Mouse (Mus musculus) limb, embryonic 15.5 days (tissue): ENCODE data around the gene Fry. TPM values are rescaled to one million over a fixed set of nuclear protein-coding genes. Genes with fewer than 3 reads are reported as not detected.

Source experiments
- ATAC-seq: fragments of 200-750 bp; cut with Nextera tagmentation; 2 replicates; pipeline ENCODE4 v1.8.0; 2017; ENCODE audit warnings: low read depth, moderate TSS enrichment; ENCODE audit not compliant: insufficient number of reproducible peaks, low FRiP score, low TSS enrichment
- H3K27ac ChIP-seq: fragments of 300-500 bp; sonication (generic); 2 replicates; pipeline ENCODE4 v1.5.1; 2015; ENCODE audit warnings: moderate library complexity, mild to moderate bottlenecking, inconsistent platforms
- H3K27me3 ChIP-seq: fragments of 300-500 bp; sonication (generic); 2 replicates; pipeline ENCODE4 v1.6.1; 2015; ENCODE audit warnings: inconsistent platforms
- H3K36me3 ChIP-seq: fragments of 300-500 bp; sonication (generic); 2 replicates; pipeline ENCODE4 v1.6.1; 2015; ENCODE audit warnings: inconsistent platforms
- H3K4me1 ChIP-seq: fragments of 300-500 bp; sonication (generic); 2 replicates; pipeline ENCODE4 v1.6.1; 2015; ENCODE audit warnings: inconsistent platforms
- H3K4me2 ChIP-seq: fragments of 300-500 bp; sonication (generic); 2 replicates; pipeline ENCODE4 v1.6.1; 2015; ENCODE audit warnings: mild to moderate bottlenecking, inconsistent platforms
- H3K4me3 ChIP-seq: fragments of 300-500 bp; sonication (generic); 2 replicates; pipeline ENCODE4 v1.5.1; 2015; ENCODE audit warnings: mild to moderate bottlenecking, inconsistent platforms
- H3K9ac ChIP-seq: fragments of 300-500 bp; sonication (generic); 2 replicates; pipeline ENCODE4 v1.6.1; 2015; ENCODE audit warnings: inconsistent platforms
- H3K9me3 ChIP-seq: fragments of 300-500 bp; sonication (generic); 2 replicates; pipeline ENCODE4 v1.6.1; 2016; ENCODE audit warnings: inconsistent platforms
- WGBS: fragments of 180-500 bp; shearing (Covaris S2); methylation state at CpG from one replicate; pipeline ENCODE4 v1.1.7; 2015; 5-methylcytosine and 5-hydroxymethylcytosine counted together
- polyA plus RNA-seq: library from polyadenylated mRNA; unstranded; fragments of >200 nt; fragmentation: Nextera tagmentation; extraction: Ambion mirVana; gene quantifications from 2 replicates; pipeline ENCODE4 v1.2.1, GENCODE M21; 2015

Gene Fry
- polyA plus RNA-seq, 1 experiment from 2014 or later = 9.5 TPM

- Histone ChIP-seq H3K4me1 (no peaks in the 10 kb centered on the region), H3K4me2 (no peak overlapping the region), H3K36me3 (0 out of 2 replicates have a peak, but pooled peaks cover 7% of the 10 kb centered on the region), H3K9me3 (no peaks in the 10 kb centered on the region), H3K9ac (no peak overlapping the region), H3K27me3 (no peaks in the 10 kb centered on the region), H3K27ac (no peak overlapping the region), H3K4me3 (no peak overlapping the region)
- ATAC-seq = no peak
- 62% methylated on average over 4 of the region's 4 CpGs for WGBS
Observed at GRCm38 (mm10) chr5:150346378-150346777, 227.9 kb downstream of the Fry start.

GRCm38 (mm10) chr5:150347845-150348244 lies 229.4 kb downstream of the Fry start:
- no peaks in the 10 kb centered on the region for H3K27me3 ChIP-seq
- H3K4me2 ChIP-seq = no peak overlapping the region
- no peak for ATAC-seq
- no peaks in the 10 kb centered on the region for H3K9me3 ChIP-seq
- H3K27ac ChIP-seq = no peak overlapping the region
- H3K4me1 ChIP-seq = no peaks in the 10 kb centered on the region
- H3K36me3 ChIP-seq = 0 out of 2 replicates have a peak, but pooled peaks cover 7% of the 10 kb centered on the region
- H3K9ac ChIP-seq = no peak overlapping the region
- no peak overlapping the region for H3K4me3 ChIP-seq
- 89% methylated on average over 2 of the region's 2 CpGs for WGBS

GRCm38 (mm10) chr5:150348302-150348701 lies 229.9 kb downstream of the Fry start:
- H3K4me3 ChIP-seq = no peak overlapping the region
- no peaks in the 10 kb centered on the region for H3K4me1 ChIP-seq
- no peak overlapping the region for H3K9ac ChIP-seq
- 0 out of 2 replicates have a peak, but pooled peaks cover 7% of the 10 kb centered on the region for H3K36me3 ChIP-seq
- WGBS = 90% methylated on average over 1 of the region's 1 CpGs
- H3K27ac ChIP-seq = no peak overlapping the region
- H3K9me3 ChIP-seq = no peaks in the 10 kb centered on the region
- no peak overlapping the region for H3K4me2 ChIP-seq
- ATAC-seq = no peak
- H3K27me3 ChIP-seq = no peaks in the 10 kb centered on the region

- no peak for ATAC-seq
- no peaks in the 10 kb centered on the region for H3K9me3 ChIP-seq
- WGBS = 72% methylated on average over 2 of the region's 2 CpGs
Observed at GRCm38 (mm10) chr5:150351191-150351590, 232.7 kb downstream of the Fry start.

GRCm38 (mm10) chr5:150358671-150359070 lies 240.2 kb downstream of the Fry start:
- 83% methylated on average over 14 of the region's 14 CpGs for WGBS

More at GRCm38 (mm10) chr5:150351191-150351590, 232.7 kb downstream of the Fry start:
- no peak overlapping the region for H3K4me2 ChIP-seq
- no peaks in the 10 kb centered on the region for H3K27me3 ChIP-seq
- no peak overlapping the region for H3K4me3 ChIP-seq
- no peak overlapping the region for H3K27ac ChIP-seq
- 0 out of 2 replicates have a peak, but pooled peaks cover 4% of the 10 kb centered on the region for H3K36me3 ChIP-seq
- H3K4me1 ChIP-seq = no peaks in the 10 kb centered on the region
- no peak overlapping the region for H3K9ac ChIP-seq

DNA sequence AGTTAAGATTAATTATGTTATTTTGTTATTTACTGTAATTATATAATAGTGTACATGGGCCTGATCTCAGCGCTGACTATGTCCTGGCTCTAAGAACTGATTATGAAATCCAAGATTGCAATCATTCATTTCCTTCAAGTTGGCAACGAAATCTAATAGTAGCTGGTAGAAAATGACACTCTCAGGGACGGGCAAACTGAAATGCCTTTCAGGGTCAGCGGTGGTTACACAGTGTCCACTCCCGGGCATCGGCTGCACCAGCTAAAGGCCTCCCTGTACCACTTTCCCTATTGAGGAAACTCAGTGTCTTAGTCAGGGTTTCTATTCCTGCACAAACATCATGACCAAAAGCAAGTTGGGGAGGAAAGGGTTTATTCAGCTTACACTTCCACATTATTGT lies 243.8 kb downstream of the Fry start:
- WGBS = 83% methylated on average over 6 of the region's 6 CpGs
- H3K36me3 ChIP-seq = 0 out of 2 replicates have a peak, but pooled peaks cover 9% of the 10 kb centered on the region
- no peaks in the 10 kb centered on the region for H3K27me3 ChIP-seq
- no peaks in the 10 kb centered on the region for H3K9me3 ChIP-seq
- no peak overlapping the region for H3K9ac ChIP-seq
- H3K4me1 ChIP-seq = no peaks in the 10 kb centered on the region
- ATAC-seq = no peak
- H3K4me3 ChIP-seq = no peak overlapping the region
- H3K27ac ChIP-seq = no peak overlapping the region
- no peak overlapping the region for H3K4me2 ChIP-seq

More at GRCm38 (mm10) chr5:150358671-150359070, 240.2 kb downstream of the Fry start:
- Histone ChIP-seq H3K9me3 (no peaks in the 10 kb centered on the region), H3K27ac (no peak overlapping the region), H3K4me1 (no peaks in the 10 kb centered on the region), H3K4me2 (no peak overlapping the region), H3K4me3 (no peak overlapping the region), H3K9ac (no peak overlapping the region), H3K27me3 (no peaks in the 10 kb centered on the region), H3K36me3 (0 out of 2 replicates have a peak, but pooled peaks cover 9% of the 10 kb centered on the region)
- no peak for ATAC-seq

DNA sequence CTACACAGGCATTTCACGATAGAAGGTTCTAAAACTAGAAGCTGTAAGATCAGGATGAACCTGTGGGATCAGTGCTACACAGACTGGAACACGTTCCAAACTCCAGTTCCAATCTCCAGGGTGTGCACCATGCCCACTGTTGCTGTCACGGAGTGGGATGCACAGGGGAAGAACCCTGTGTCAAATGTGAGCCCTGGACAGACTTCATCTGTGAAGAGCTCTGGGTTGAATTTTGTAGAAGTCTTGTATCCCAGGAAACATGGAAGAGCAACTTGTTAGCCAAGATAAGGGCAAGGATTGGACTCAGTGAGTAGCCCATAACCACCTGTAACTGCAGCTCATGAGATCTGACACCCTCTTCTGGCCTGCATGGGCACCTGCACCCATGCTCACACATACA lies 246.2 kb downstream of the Fry start:
- H3K27me3 ChIP-seq = no peaks in the 10 kb centered on the region
- no peak overlapping the region for H3K4me3 ChIP-seq
- no peak overlapping the region for H3K9ac ChIP-seq
- no peak overlapping the region for H3K4me2 ChIP-seq
- peaks cover 7% of the 10 kb centered on the region; the same call in 1 of the 2 replicates for H3K36me3 ChIP-seq
- H3K4me1 ChIP-seq = no peaks in the 10 kb centered on the region
- H3K9me3 ChIP-seq = no peaks in the 10 kb centered on the region
- no peak overlapping the region for H3K27ac ChIP-seq
- WGBS = 86% methylated on average over 3 of the region's 3 CpGs
- ATAC-seq = no peak

GRCm38 (mm10) chr5:150367027-150367426 lies 248.6 kb downstream of the Fry start:
- Histone ChIP-seq H3K9me3 (no peaks in the 10 kb centered on the region), H3K9ac (no peak overlapping the region), H3K4me2 (no peak overlapping the region), H3K36me3 (peaks cover 2% of the 10 kb centered on the region; the same call in 1 of the 2 replicates), H3K4me1 (no peaks in the 10 kb centered on the region), H3K4me3 (no peak overlapping the region), H3K27ac (no peak overlapping the region), H3K27me3 (no peaks in the 10 kb centered on the region)
- WGBS = 89% methylated on average over 4 of the region's 4 CpGs
- no peak for ATAC-seq

DNA sequence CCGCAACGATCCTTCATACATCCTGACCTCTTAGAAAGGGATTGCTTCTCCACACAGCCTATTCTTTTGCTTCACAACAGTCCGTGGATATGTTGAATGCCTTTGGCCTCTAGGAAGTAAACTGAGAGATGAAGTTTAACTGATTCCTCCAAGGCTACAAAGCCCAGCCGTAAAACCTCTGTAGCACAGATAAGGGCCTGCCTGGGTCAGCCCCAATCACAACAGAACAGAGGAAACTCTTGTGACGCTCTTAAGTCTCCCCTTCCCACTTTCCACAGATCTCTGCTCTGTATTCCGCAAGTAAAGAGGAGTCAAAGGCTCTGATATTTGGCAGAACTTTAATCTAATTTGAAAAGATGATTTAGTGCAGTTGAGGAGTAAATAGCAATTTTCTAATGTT lies 251.8 kb downstream of the Fry start:
- Histone ChIP-seq H3K9ac (no peak overlapping the region), H3K27me3 (no peaks in the 10 kb centered on the region), H3K9me3 (no peaks in the 10 kb centered on the region), H3K4me1 (no peaks in the 10 kb centered on the region), H3K36me3 (no peaks in the 10 kb centered on the region; the same call in 1 of the 2 replicates), H3K4me2 (no peak overlapping the region), H3K27ac (no peak overlapping the region), H3K4me3 (no peak overlapping the region)
- ATAC-seq = no peak
- 63% methylated on average over 6 of the region's 6 CpGs for WGBS

DNA sequence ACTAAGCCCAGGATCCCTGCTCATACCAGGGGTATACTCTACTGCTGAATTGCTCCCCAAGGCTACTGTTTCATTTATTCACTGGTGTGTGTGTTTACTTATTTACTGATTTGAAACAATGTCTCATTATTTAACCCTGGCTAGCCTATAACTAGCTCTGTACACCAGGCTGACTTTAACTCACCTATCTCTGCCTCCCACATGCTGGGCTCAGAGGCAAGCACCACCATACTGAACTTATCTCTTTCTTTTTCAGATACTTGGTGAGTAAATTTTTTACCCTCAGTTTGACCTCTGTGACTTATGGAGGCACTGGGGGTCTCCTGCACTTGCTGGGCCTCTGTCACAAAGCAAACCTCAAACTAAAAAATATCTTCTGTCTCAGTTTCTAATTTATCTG lies 252.4 kb downstream of the Fry start:
- no peak for ATAC-seq
- no peaks in the 10 kb centered on the region; the same call in 1 of the 2 replicates for H3K36me3 ChIP-seq
- H3K4me2 ChIP-seq = no peak overlapping the region
- H3K9ac ChIP-seq = no peak overlapping the region
- no peaks in the 10 kb centered on the region for H3K4me1 ChIP-seq
- no peak overlapping the region for H3K4me3 ChIP-seq
- H3K27ac ChIP-seq = no peak overlapping the region
- H3K27me3 ChIP-seq = no peaks in the 10 kb centered on the region
- no peaks in the 10 kb centered on the region for H3K9me3 ChIP-seq

- 77% methylated on average over 3 of the region's 3 CpGs for WGBS
- Histone ChIP-seq H3K36me3 (no peaks in the 10 kb centered on the region; the same call in 1 of the 2 replicates), H3K4me2 (no peak overlapping the region), H3K9me3 (no peaks in the 10 kb centered on the region), H3K4me3 (no peak overlapping the region), H3K27me3 (no peaks in the 10 kb centered on the region), H3K27ac (no peak overlapping the region), H3K4me1 (no peaks in the 10 kb centered on the region), H3K9ac (no peak overlapping the region)
- ATAC-seq = no peak
Observed at GRCm38 (mm10) chr5:150372956-150373355, 254.5 kb downstream of the Fry start.

DNA sequence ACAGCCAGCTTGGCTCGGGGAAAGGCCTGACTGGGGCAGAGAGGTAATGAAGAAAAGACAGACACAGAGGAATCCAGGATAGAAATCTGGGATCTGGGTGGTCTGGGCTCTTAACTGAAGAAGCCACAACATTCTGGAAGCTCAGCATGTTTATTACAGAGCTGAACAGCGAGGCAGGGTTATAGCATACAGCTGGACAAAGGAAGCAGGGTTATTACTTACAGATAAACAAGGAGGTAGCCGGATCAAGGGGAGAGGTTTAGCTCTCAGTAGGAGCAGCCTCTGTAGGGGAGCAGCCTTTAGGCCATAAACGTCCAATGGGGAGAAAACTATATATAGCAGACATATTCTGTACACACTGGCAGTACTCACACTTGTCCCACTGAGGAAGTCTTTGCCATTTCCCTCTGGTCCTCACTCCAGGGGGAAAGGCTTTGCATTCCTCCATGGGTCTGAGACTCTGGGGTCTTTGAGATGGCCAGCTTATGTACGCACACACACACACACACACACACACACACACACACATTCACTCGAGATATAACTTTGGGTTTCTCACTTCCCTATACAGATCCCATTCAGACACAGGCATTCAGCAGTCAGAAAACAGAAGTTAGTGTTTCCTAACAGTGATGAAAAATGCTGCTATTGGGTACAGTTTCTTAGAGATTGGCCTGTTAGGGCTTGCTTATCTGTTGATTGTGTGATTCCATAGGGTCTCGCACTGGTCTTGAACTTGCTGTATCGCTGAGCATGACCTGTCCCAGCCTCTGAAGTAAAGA lies 256.5 kb downstream of the Fry start:
- H3K4me2 ChIP-seq = no peak overlapping the region
- H3K27ac ChIP-seq = no peak overlapping the region
- H3K4me1 ChIP-seq = no peaks in the 10 kb centered on the region
- no peak for ATAC-seq
- 64% methylated on average over 8 of the region's 8 CpGs for WGBS
- no peaks in the 10 kb centered on the region for H3K27me3 ChIP-seq
- H3K36me3 ChIP-seq = 0 out of 2 replicates have a peak, but pooled peaks cover under 1% of the 10 kb centered on the region
- no peaks in the 10 kb centered on the region for H3K9me3 ChIP-seq
- H3K4me3 ChIP-seq = no peak overlapping the region
- H3K9ac ChIP-seq = no peak overlapping the region
